ENCODE assay signal across 29 mouse cellular contexts in genomic region chr6:146898709-146899108, GRCm38 (mm10). TPM values are rescaled to one million over a fixed set of nuclear protein-coding genes. Genes with fewer than 3 reads are reported as not detected.
DNase-seq lines count a peak whose midpoint lies in the region; ATAC-seq and TF ChIP-seq lines count a peak whose summit lies in the region.
"Had no signal": no experiment of that assay in that cellular context is flagged by ENCODE, and none has a peak within 500 bp of the region (broad histone marks: within the 10 kb centered on the region; RNA-seq: fewer than 3 reads in every experiment).

No protein-coding gene starts in this region.

- peaks cover 18% of the 10 kb centered on the region for H3K36me3 ChIP-seq in heart, embryonic 10.5 days
- H3K36me3 ChIP-seq in heart, embryonic 11.5 days (ENCODE audit: control insufficient read depth, insufficient read depth, low read length) = no peaks in the 10 kb centered on the region
- peaks cover 4% of the 10 kb centered on the region; the same call in 1 of the 2 replicates for H3K36me3 ChIP-seq in kidney, embryonic 14.5 days (ENCODE audit: control insufficient read depth, insufficient read depth, low read length)
- H3K36me3 ChIP-seq in forebrain, embryonic 13.5 days (ENCODE audit: poor library complexity, severe bottlenecking) = no peaks in the 10 kb centered on the region
- H3K36me3 ChIP-seq: hindbrain, embryonic 13.5 days; lung, embryonic 15.5 days; neural tube, embryonic 12.5 days had no signal

- no peaks in the 10 kb centered on the region for H3K9me3 ChIP-seq in heart, embryonic 10.5 days
- H3K9me3 ChIP-seq in heart, embryonic 11.5 days (replicated peaks; ENCODE audit: control insufficient read depth, low read length) = no peaks in the 10 kb centered on the region
- H3K9me3 ChIP-seq in kidney, embryonic 14.5 days (ENCODE audit: control insufficient read depth, low read length) = no peaks in the 10 kb centered on the region
- no peaks in the 10 kb centered on the region for H3K9me3 ChIP-seq in forebrain, embryonic 13.5 days (replicated peaks)
- H3K9me3 ChIP-seq: hindbrain, embryonic 13.5 days; limb, embryonic 13.5 days; lung, embryonic 15.5 days; neural tube, embryonic 12.5 days had no signal

- no peak for DNase-seq in heart, embryonic 10.5 days (ENCODE audit: low spot score)
- no peak for DNase-seq in kidney, adult 18-20 months
- DNase-seq in Patski (ENCODE audit: low read depth, low spot score) = no peak
- peak; percentile 47 to 73 for DNase-seq in kidney, postnatal 25 days
- DNase-seq: adrenal gland, postnatal 25 days; cerebellum, adult 11-12 months; cerebellum, postnatal 10 days; gastrocnemius, postnatal 36 days; heart, postnatal 4 days; layer of hippocampus, adult 9-11 months; right cerebral cortex, adult 18-20 months; spleen, adult 18-20 months; thymus, postnatal 14 days had no signal

- TF ChIP-seq CTCF in Patski (IDR thresholded peaks at IDR 0.05) = no peak

- H3K27ac ChIP-seq in heart, embryonic 10.5 days = 0 out of 2 replicates have a peak overlapping the region, but pooled peaks have one; percentile 36
- no peak overlapping the region for H3K27ac ChIP-seq in heart, embryonic 11.5 days (ENCODE audit: low read depth, low read length)
- 0 out of 2 replicates have a peak overlapping the region, but pooled peaks have one; percentile 7 for H3K27ac ChIP-seq in kidney, embryonic 14.5 days (ENCODE audit: low read depth, low read length)
- no peak overlapping the region for H3K27ac ChIP-seq in forebrain, embryonic 13.5 days
- H3K27ac ChIP-seq: hindbrain, embryonic 13.5 days; limb, embryonic 13.5 days; lung, embryonic 15.5 days; neural tube, embryonic 12.5 days had no signal

- peaks cover 28% of the 10 kb centered on the region for H3K4me1 ChIP-seq in heart, embryonic 10.5 days
- peaks cover 20% of the 10 kb centered on the region for H3K4me1 ChIP-seq in heart, embryonic 11.5 days (ENCODE audit: control insufficient read depth, insufficient read depth, low read length)
- peaks cover 16% of the 10 kb centered on the region for H3K4me1 ChIP-seq in kidney, embryonic 14.5 days (ENCODE audit: control insufficient read depth, insufficient read depth, low read length)
- no peaks in the 10 kb centered on the region for H3K4me1 ChIP-seq in forebrain, embryonic 13.5 days
- H3K4me1 ChIP-seq: hindbrain, embryonic 13.5 days; lung, embryonic 15.5 days; neural tube, embryonic 12.5 days had no signal

- WGBS in heart, embryonic 10.5 days = 84% methylated on average over 6 of the region's 6 CpGs
- 83% methylated on average over 6 of the region's 6 CpGs for WGBS in heart, embryonic 11.5 days (ENCODE audit: insufficient replicate concordance)
- WGBS in kidney, embryonic 14.5 days = 78% methylated on average over 6 of the region's 6 CpGs
- 80% methylated on average over 6 of the region's 6 CpGs for WGBS in forebrain, embryonic 13.5 days

- CTCF ChIA-PET in Patski (lab: Charles Lee) = interaction anchor here (1.0 to 2.7 kb wide), 6 partner anchors 11 to 80 kb away, joined by 3 to 12 read pairs (median 4); partner anchors contain the start of gene Ppfibp1

- H3K9ac ChIP-seq in heart, embryonic 11.5 days (ENCODE audit: low read depth, low read length) = no peak overlapping the region
- H3K9ac ChIP-seq in kidney, embryonic 14.5 days (ENCODE audit: low read depth, low read length) = no peak overlapping the region
- no peak overlapping the region for H3K9ac ChIP-seq in forebrain, embryonic 13.5 days
- H3K9ac ChIP-seq: hindbrain, embryonic 13.5 days; limb, embryonic 13.5 days; lung, embryonic 15.5 days; neural tube, embryonic 12.5 days had no signal

- in situ Hi-C loops in Patski (cut with MboI; ENCODE audit: low pct_unique_long_range_greater_than_20kb) = no loop called here

- no peak overlapping the region for H3K4me3 ChIP-seq in heart, embryonic 10.5 days
- no peak overlapping the region for H3K4me3 ChIP-seq in heart, embryonic 11.5 days (ENCODE audit: low read depth, low read length)
- H3K4me3 ChIP-seq in kidney, embryonic 14.5 days (ENCODE audit: low read length) = no peak overlapping the region
- H3K4me3 ChIP-seq in forebrain, embryonic 13.5 days = no peak overlapping the region
- H3K4me3 ChIP-seq: hindbrain, embryonic 13.5 days; limb, embryonic 13.5 days; lung, embryonic 15.5 days; neural tube, embryonic 12.5 days had no signal

- no peak for ATAC-seq in heart, embryonic 11.5 days (replicated peaks; ENCODE audit: insufficient number of reproducible peaks, low FRiP score, low TSS enrichment)
- no peak for ATAC-seq in kidney, embryonic 14.5 days (ENCODE audit: low FRiP score, low TSS enrichment)
- peak; percentile 31 for ATAC-seq in Patski
- no peak for ATAC-seq in forebrain, embryonic 13.5 days
- ATAC-seq: CD4-positive, CD25-positive, alpha-beta regulatory T cell, adult 4 months; forebrain, embryonic 14.5 days; midbrain, embryonic 16.5 days had no signal

- H3K4me2 ChIP-seq in heart, embryonic 11.5 days = no peak overlapping the region
- H3K4me2 ChIP-seq in kidney, embryonic 14.5 days (replicated peaks; ENCODE audit: low read depth, low read length) = no peak overlapping the region
- no peak overlapping the region for H3K4me2 ChIP-seq in forebrain, embryonic 13.5 days
- H3K4me2 ChIP-seq: hindbrain, embryonic 13.5 days; limb, embryonic 13.5 days; liver, embryonic 11.5 days; lung, embryonic 15.5 days; midbrain, embryonic 11.5 days; neural tube, embryonic 12.5 days had no signal

- H3K27me3 ChIP-seq in heart, embryonic 10.5 days (ENCODE audit: insufficient read depth, poor library complexity, severe bottlenecking) = no peaks in the 10 kb centered on the region
- no peaks in the 10 kb centered on the region for H3K27me3 ChIP-seq in heart, embryonic 11.5 days (ENCODE audit: control insufficient read depth, insufficient read depth, low read length)
- H3K27me3 ChIP-seq in kidney, embryonic 14.5 days (ENCODE audit: control insufficient read depth, insufficient read depth, low read length) = no peaks in the 10 kb centered on the region
- H3K27me3 ChIP-seq in Patski = no peaks in the 10 kb centered on the region
- no peaks in the 10 kb centered on the region for H3K27me3 ChIP-seq in forebrain, embryonic 13.5 days
- H3K27me3 ChIP-seq: limb, embryonic 13.5 days; lung, embryonic 15.5 days had no signal

- POLR2A ChIA-PET in Patski (lab: Charles Lee) = interaction anchor here (0.6 to 1.4 kb wide), 3 partner anchors 9 to 28 kb away, joined by 3 to 7 read pairs (median 5); partner anchors contain the start of gene Ppfibp1

RNA-seq across cellular contexts. Expression of gene Ppfibp1, which starts 10.4 kb away (rescaled TPM):
- polyA plus RNA-seq in heart, embryonic 10.5 days (2016; fragmentation: Nextera tagmentation; extraction: Ambion mirVana) = 67.3 and 88.3 TPM in 2 replicates
- polyA plus RNA-seq in heart, embryonic 11.5 days (2014; fragmentation: Nextera tagmentation; extraction: Ambion mirVana) = 78.0 and 86.2 TPM in 2 replicates
- 34.7 and 80.1 TPM in 2 replicates for polyA plus RNA-seq in kidney, embryonic 14.5 days (2014; fragmentation: Nextera tagmentation; extraction: Ambion mirVana)
- 138 TPM for polyA plus RNA-seq in Patski (2021)
- polyA plus RNA-seq in forebrain, embryonic 13.5 days (2015; fragmentation: Nextera tagmentation; extraction: Ambion mirVana) = 12.7 and 16.5 TPM in 2 replicates

RNA-seq across cellular contexts. Expression of gene Smco2, which starts 48.8 kb away (rescaled TPM):
- not detected in 2 replicates for polyA plus RNA-seq in heart, embryonic 10.5 days (2016; fragmentation: Nextera tagmentation; extraction: Ambion mirVana)
- not detected in 2 replicates for polyA plus RNA-seq in heart, embryonic 11.5 days (2014; fragmentation: Nextera tagmentation; extraction: Ambion mirVana)
- polyA plus RNA-seq in kidney, embryonic 14.5 days (2014; fragmentation: Nextera tagmentation; extraction: Ambion mirVana) = not detected in 2 replicates
- polyA plus RNA-seq in Patski (2021) = not detected
- not detected in 2 replicates for polyA plus RNA-seq in forebrain, embryonic 13.5 days (2015; fragmentation: Nextera tagmentation; extraction: Ambion mirVana)
- polyA plus RNA-seq: CD4-positive, CD25-positive, alpha-beta regulatory T cell, adult 4 months; forebrain, embryonic 14.5 days; hindbrain, embryonic 13.5 days; limb, embryonic 13.5 days; liver, embryonic 11.5 days; liver, embryonic 16.5 days; lung, embryonic 15.5 days; midbrain, embryonic 11.5 days; midbrain, embryonic 16.5 days; neural tube, embryonic 12.5 days; stomach, embryonic 16.5 days; urinary bladder, adult 2 months had no signal

RNA-seq across cellular contexts. Expression of gene 1700034J05Rik, which starts 55.5 kb away (rescaled TPM):
- polyA plus RNA-seq in heart, embryonic 10.5 days (2016; fragmentation: Nextera tagmentation; extraction: Ambion mirVana) = 0.22 and 0.33 TPM in 2 replicates
- 0.21 and 0.42 TPM in 2 replicates for polyA plus RNA-seq in heart, embryonic 11.5 days (2014; fragmentation: Nextera tagmentation; extraction: Ambion mirVana)
- polyA plus RNA-seq in kidney, embryonic 14.5 days (2014; fragmentation: Nextera tagmentation; extraction: Ambion mirVana) = 0.37 and 0.45 TPM in 2 replicates
- polyA plus RNA-seq in Patski (2021) = not detected
- 0.05 and 0.08 TPM in 2 replicates for polyA plus RNA-seq in forebrain, embryonic 13.5 days (2015; fragmentation: Nextera tagmentation; extraction: Ambion mirVana)
- polyA plus RNA-seq: CD4-positive, CD25-positive, alpha-beta regulatory T cell, adult 4 months; cortical plate, adult 2 months; forebrain, embryonic 14.5 days; hindbrain, embryonic 13.5 days; urinary bladder, adult 2 months had no signal

Comparison
In these comparisons a context has a peak if more than half of its experiments do, and no peak if none do; other contexts are left out.
1. DNase-seq: peak in kidney, postnatal 25 days (2 of 2); none in heart, embryonic 10.5 days (single experiment), kidney, adult 18-20 months (single experiment) and Patski (single experiment).
2. H3K27ac ChIP-seq: peak in heart, embryonic 10.5 days (single experiment) and kidney, embryonic 14.5 days (single experiment); none in heart, embryonic 11.5 days (single experiment) and forebrain, embryonic 13.5 days (single experiment).